Mouse (Mus musculus) embryonic facial prominence, embryonic 10.5 days (tissue): ENCODE data around the gene Sema5a. TPM values are rescaled to one million over a fixed set of nuclear protein-coding genes. Genes with fewer than 3 reads are reported as not detected.

Experiments
- DNase-seq: peaks from one replicate; pipeline ENCODE4 v3.0.0-alpha.2; 2017; ENCODE audit warnings: low spot score
- H3K27ac ChIP-seq: fragments of 300-500 bp; sonication (generic); replicated peaks from 2 replicates; pipeline ENCODE4 v1.5.1; 2016; ENCODE audit warnings: mild to moderate bottlenecking
- H3K27me3 ChIP-seq: fragments of 300-500 bp; sonication (generic); replicated peaks from 2 replicates; pipeline ENCODE4 v1.6.1; 2016; ENCODE audit warnings: low read depth, mild to moderate bottlenecking; ENCODE audit not compliant: poor library complexity, severe bottlenecking
- H3K36me3 ChIP-seq: fragments of 300-500 bp; sonication (generic); replicated peaks from 2 replicates; pipeline ENCODE4 v1.6.1; 2016; ENCODE audit warnings: mild to moderate bottlenecking, moderate library complexity
- H3K4me1 ChIP-seq: fragments of 300-500 bp; sonication (generic); 2 replicates; pipeline ENCODE4 v1.6.1; 2016
- H3K4me3 ChIP-seq: fragments of 300-500 bp; sonication (generic); 2 replicates; pipeline ENCODE4 v1.5.1; 2016; ENCODE audit warnings: mild to moderate bottlenecking, moderate library complexity
- H3K9me3 ChIP-seq: fragments of 300-500 bp; sonication (generic); 2 replicates; pipeline ENCODE4 v1.6.1; 2016; ENCODE audit warnings: mild to moderate bottlenecking
- WGBS: fragments of 180-500 bp; shearing (Covaris S2); methylation state at CpG from one replicate; pipeline ENCODE4 v1.1.7; 2016; 5-methylcytosine and 5-hydroxymethylcytosine counted together
- polyA plus RNA-seq: library from polyadenylated mRNA; unstranded; fragments of >200 nt; fragmentation: Nextera tagmentation; extraction: Ambion mirVana; gene quantifications from 2 replicates; pipeline ENCODE4 v1.2.1, GENCODE M21; 2016

The Sema5a gene
- polyA plus RNA-seq, 1 experiment from 2014 or later, result 17.3 TPM

DNA sequence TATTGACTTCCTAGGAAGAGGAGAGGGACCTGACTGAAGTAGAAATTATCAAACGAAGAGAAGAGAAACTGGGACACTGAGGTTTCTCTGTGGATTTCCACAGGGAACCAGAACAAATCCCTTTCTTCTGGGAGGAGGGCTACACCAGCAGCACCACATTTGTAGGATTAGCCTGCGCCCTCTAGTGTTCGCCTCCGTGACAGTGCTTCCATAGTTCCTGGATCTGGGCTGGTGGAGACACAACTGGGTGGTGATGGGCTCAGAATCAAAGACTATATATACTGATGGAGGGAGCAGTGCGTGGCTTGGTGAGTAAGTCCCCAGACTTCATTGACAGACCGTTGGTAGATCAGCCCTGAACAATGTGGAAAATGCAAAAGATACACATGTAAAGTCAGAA, 193.0 kb downstream of the Sema5a start:
- Histone ChIP-seq H3K27ac (no peak overlapping the region), H3K27me3 (no peaks in the 10 kb centered on the region), H3K36me3 (no peaks in the 10 kb centered on the region), H3K4me3 (no peak overlapping the region), H3K4me1 (peaks cover 21% of the 10 kb centered on the region), H3K9me3 (no peaks in the 10 kb centered on the region)
- WGBS, result 22% methylated on average over 6 of the region's 6 CpGs
- DNase-seq, result peak; percentile 73

DNA sequence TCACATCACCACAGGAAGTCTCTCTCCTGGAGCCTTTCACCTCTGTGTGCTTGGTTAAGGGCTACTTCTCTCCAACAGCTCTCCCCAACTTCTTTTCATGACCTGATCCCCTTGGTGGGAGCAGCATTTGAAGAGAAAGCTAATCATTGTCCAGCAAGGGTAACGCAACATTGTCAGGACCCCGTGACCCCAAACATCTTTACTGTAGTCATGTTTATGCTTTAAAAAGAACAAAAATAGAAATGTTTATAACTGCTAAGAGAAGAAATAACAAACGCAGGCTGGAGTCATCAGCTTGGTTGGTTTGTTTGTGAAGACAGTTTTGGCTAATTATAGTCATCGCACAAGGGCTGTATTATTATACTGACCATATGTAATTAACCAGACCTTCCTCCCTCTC, 198.1 kb downstream of the Sema5a start:
- Histone ChIP-seq H3K27me3 (no peaks in the 10 kb centered on the region), H3K4me3 (no peak overlapping the region), H3K4me1 (peaks cover 19% of the 10 kb centered on the region), H3K9me3 (no peaks in the 10 kb centered on the region), H3K27ac (no peak overlapping the region), H3K36me3 (no peaks in the 10 kb centered on the region)
- no peak for DNase-seq
- WGBS, result 75% methylated on average over 4 of the region's 4 CpGs

DNA sequence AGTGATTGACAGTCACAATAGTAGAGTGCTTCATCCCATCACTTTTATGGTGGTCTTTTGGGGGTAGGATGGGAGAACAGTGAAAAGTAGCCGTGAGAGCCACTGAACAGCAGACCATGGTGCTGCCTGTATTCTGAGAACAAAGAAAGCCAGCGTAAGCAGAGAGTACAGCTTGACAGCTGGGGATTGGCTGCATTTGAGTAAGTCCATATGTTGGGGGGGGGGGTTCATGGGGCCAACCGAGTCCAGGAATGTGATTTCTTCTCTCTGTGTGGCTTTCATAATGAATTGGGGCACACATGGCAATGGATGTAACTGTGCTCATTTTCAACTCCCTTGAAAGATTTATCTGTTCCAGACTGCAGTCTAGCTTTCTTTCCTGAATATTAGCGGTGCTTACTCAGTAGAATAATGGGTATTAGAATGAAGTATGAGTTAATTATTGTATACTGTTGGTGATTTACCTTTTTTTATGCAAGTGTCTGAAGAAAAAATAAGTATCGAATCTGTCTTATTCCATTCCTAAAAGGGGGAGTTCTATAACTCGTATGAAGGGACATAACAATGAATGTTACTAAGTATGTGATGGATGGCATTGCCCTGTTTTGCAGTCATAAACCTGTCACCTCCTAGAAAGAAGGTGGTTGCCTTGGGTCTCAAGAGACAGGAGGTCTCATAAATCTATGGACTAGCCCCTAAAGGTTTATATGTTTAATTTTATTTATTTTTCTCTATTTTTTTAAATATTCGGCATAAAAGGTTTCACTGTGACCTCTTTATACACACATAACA, 203.1 kb downstream of the Sema5a start:
- 62% methylated on average over 7 of the region's 7 CpGs for WGBS
- peak; percentile 60 for DNase-seq
- Histone ChIP-seq H3K4me1 (peaks cover 13% of the 10 kb centered on the region), H3K27ac (peak overlapping the region; percentile 80), H3K27me3 (no peaks in the 10 kb centered on the region), H3K9me3 (no peaks in the 10 kb centered on the region), H3K36me3 (no peaks in the 10 kb centered on the region), H3K4me3 (no peak overlapping the region)

DNA sequence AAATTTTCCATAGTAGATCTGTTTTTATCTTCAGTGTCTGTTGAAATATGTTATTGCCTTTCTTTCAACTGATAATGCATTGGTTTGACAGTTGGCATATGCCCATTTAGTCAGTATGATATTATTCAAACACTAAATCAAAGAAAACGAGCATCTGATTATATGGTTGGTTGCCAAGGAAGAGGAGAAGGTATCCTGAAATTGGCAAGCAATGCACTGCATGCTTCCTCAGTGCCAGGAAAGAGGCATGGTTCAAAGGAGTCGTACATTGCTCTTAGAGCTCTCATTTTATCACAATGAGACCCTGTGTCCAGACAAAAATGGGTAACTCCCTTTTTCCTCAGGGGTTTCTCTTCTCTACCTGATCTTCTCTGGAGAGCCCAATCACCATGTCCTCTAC, 214.4 kb downstream of the Sema5a start:
- Histone ChIP-seq H3K27me3 (no peaks in the 10 kb centered on the region), H3K36me3 (no peaks in the 10 kb centered on the region), H3K9me3 (no peaks in the 10 kb centered on the region), H3K4me3 (no peak overlapping the region), H3K4me1 (no peaks in the 10 kb centered on the region), H3K27ac (no peak overlapping the region)
- no peak for DNase-seq
- 81% methylated on average over 2 of the region's 2 CpGs for WGBS

DNA sequence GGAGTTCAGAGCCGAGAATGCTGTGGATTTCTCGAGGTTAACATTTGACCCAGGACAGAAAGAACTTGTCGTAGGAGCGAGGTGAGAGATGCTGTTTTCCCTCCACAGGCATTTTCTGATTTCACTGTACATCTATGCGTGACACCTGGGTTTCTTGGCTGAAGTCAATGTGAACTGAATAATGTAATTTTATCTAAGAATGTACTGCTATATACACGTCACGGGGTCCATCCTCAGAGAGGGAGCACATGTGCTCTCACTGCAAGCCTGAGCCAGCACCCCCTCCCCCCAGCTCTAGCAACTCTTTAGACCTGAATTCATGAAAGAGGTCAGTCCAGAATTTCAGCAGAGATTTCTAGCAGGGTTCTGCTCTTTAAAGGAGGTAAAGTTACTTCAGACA, 215.6 kb downstream of the Sema5a start:
- H3K9me3 ChIP-seq, result no peaks in the 10 kb centered on the region
- DNase-seq, result no peak
- 81% methylated on average over 7 of the region's 7 CpGs for WGBS
- no peak overlapping the region for H3K27ac ChIP-seq
- no peaks in the 10 kb centered on the region for H3K36me3 ChIP-seq
- H3K4me3 ChIP-seq, result no peak overlapping the region
- H3K27me3 ChIP-seq, result no peaks in the 10 kb centered on the region
- no peaks in the 10 kb centered on the region for H3K4me1 ChIP-seq

DNA sequence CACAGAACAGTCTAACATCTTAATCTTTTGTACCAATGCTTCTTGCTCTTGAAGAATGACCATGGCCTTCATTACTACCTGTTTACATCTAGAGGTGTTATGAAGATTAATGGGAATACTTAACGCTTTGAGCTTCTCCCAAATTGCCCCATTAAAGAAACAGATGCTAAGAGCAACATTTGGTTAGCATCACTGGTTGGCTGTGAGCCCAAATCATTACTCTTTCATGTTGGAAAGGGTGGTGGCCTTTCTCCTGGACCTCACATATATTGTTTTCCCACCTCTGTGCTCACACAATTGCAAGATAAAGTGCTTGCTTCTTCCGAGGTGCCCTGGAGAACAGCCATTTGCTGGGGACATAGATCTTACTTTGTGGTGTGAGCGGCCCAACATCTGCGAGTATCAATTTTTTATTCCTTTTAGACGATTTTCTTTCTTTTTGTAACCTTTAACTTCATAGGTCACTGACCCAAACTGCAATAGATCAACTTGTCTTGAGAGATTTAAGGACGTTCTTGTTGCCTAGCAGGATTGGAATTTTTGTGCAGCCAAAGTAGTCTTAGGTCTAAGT, 227.0 kb downstream of the Sema5a start:
- Histone ChIP-seq H3K4me1 (no peaks in the 10 kb centered on the region), H3K4me3 (no peak overlapping the region), H3K27ac (no peak overlapping the region), H3K9me3 (no peaks in the 10 kb centered on the region), H3K27me3 (no peaks in the 10 kb centered on the region), H3K36me3 (no peaks in the 10 kb centered on the region)
- DNase-seq, result no peak
- 79% methylated on average over 6 of the region's 6 CpGs for WGBS

DNA sequence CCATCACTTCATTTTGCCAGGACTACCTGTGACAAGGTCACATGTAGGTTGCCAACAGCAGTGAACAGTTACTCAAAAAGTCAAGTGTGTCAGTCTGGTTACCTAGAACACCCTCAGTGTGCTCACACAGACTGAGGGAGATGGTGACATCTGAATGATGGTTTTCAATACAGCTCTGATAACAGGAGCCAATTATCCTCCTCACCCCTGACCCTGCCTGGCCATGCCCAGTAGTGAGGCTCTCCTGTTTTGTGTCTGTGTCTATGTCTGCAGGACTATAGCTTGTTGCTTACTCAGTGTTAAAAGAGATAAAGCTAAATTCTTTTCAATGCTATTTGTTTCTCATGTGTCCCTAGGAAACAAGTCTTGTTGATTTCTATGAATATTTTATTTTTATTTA, 236.1 kb downstream of the Sema5a start:
- DNase-seq, result no peak
- peaks cover 3% of the 10 kb centered on the region; the same call in 1 of the 2 replicates for H3K4me1 ChIP-seq
- no peaks in the 10 kb centered on the region for H3K9me3 ChIP-seq
- no peaks in the 10 kb centered on the region for H3K27me3 ChIP-seq
- no peak overlapping the region for H3K27ac ChIP-seq
- H3K4me3 ChIP-seq, result no peak overlapping the region
- no peaks in the 10 kb centered on the region for H3K36me3 ChIP-seq

DNA sequence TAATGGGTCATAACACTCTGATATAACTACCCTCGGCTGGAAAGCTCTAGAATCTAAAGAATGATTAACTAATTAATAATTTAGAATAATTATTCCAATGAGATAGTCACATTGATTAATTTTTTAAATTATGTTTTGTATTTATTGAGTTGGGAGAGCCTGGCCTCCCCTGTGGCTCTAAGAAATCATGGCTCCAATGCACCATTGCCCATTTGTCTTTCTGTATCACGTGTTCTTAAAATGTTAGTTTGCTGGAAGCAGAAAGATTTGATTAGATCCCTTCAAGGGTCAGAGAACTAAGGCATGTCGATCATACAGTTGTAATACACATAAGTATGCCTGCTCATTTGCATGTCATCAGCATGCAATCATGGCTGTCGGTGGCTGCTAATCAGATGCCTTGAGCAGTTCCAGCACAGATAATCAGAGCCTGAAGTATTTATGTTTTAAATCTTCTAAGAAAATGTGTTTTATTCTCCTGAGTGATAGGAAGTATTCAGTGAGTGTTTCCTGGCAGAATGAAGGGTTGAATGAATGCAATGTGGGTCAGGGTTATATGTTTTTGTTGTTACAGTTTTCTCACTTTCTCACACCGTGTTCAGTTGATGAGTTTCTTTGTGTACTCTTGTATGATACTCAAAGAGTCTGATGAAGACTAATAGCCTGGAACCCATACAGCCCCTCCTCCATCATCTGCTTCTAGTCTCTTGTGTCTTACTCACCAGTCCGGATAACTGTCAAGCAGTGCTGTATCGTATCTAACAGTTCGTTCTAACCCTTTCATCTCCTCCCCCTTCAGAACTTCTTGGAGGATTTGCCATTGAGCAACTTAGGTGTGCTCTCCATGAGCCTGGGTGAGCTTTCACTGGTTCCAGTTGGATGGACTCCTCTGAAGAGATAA, 240.7 kb downstream of the Sema5a start:
- 91% methylated on average over 8 of the region's 8 CpGs for WGBS
- no peak overlapping the region for H3K4me3 ChIP-seq
- no peaks in the 10 kb centered on the region for H3K9me3 ChIP-seq
- peaks cover 3% of the 10 kb centered on the region; the same call in 1 of the 2 replicates for H3K4me1 ChIP-seq
- DNase-seq, result no peak
- no peaks in the 10 kb centered on the region for H3K27me3 ChIP-seq
- no peaks in the 10 kb centered on the region for H3K36me3 ChIP-seq
- no peak overlapping the region for H3K27ac ChIP-seq

DNA sequence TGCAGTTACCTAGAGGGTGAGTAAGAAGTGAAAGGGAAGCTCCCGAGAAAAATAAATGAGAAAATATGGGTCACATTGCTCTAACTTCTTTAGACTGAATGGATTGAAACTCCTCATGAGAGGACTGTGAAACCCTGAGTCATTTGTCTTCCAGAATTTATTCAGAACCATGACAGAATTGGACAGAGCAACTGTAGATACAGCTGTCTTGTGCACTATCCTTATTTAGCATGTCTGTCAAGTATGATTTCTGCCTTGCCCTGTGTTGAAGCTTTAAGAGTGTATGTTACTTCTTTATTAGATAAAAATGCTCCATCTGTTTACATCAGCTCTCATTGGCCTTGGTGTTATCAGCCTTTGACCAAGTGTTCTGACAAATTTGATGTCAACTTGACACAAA, 243.4 kb downstream of the Sema5a start:
- 68% methylated on average over 1 of the region's 1 CpGs for WGBS
- Histone ChIP-seq H3K4me1 (no peaks in the 10 kb centered on the region), H3K27ac (no peak overlapping the region), H3K36me3 (no peaks in the 10 kb centered on the region), H3K4me3 (no peak overlapping the region), H3K9me3 (no peaks in the 10 kb centered on the region), H3K27me3 (no peaks in the 10 kb centered on the region)
- DNase-seq, result no peak

DNA sequence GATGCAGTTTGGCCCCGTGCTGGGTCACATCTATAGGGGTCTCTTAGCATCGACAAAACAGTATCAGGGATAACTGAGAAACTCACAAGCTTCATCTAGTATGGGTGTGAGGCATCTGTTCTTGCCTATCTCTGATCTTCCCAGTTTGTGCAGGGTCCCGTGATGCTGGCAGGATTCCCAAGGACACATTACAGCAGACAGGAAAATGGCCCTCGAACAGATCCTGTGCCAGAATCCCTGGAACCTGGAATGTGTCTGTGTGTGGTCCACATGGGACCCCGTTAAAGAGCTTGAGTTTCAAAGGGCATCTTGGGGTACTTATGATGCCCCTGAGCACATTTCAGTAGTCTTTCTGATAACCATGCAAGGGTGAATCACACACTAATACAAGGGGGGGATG, 249.6 kb downstream of the Sema5a start:
- H3K9me3 ChIP-seq, result no peaks in the 10 kb centered on the region

DNA sequence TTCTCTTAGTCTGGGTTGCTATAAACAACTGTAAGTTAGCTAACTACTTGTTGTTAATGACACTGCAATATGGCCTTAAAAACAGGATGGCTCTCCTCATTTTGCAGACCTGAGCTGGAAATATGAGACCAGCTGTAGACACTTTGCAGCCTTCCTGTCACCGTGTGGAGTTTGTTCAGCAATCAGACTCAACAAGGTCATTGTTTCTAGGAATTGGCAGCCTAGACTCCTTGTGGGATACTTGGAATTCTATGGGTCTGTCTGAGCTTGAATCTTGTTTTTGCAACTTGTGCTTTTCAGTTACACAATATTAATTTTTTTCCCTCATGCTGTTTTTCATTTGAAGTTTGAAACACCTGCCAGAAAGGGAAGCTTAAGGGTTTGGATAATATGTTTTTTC, 250.3 kb downstream of the Sema5a start:
- no peak for DNase-seq
- no peaks in the 10 kb centered on the region for H3K9me3 ChIP-seq
- no peaks in the 10 kb centered on the region for H3K36me3 ChIP-seq
- 25% methylated on average over 1 of the region's 1 CpGs for WGBS
- H3K4me1 ChIP-seq, result 0 out of 2 replicates have a peak, but pooled peaks cover 5% of the 10 kb centered on the region
- no peak overlapping the region for H3K4me3 ChIP-seq
- no peak overlapping the region for H3K27ac ChIP-seq
- no peaks in the 10 kb centered on the region for H3K27me3 ChIP-seq

More for the DNA sequence above, 249.6 kb downstream of the Sema5a start:
- DNase-seq, result no peak
- H3K27me3 ChIP-seq, result no peaks in the 10 kb centered on the region
- H3K27ac ChIP-seq, result no peak overlapping the region
- 82% methylated on average over 5 of the region's 5 CpGs for WGBS
- no peaks in the 10 kb centered on the region for H3K36me3 ChIP-seq
- H3K4me3 ChIP-seq, result no peak overlapping the region
- H3K4me1 ChIP-seq, result 0 out of 2 replicates have a peak, but pooled peaks cover 5% of the 10 kb centered on the region

DNA sequence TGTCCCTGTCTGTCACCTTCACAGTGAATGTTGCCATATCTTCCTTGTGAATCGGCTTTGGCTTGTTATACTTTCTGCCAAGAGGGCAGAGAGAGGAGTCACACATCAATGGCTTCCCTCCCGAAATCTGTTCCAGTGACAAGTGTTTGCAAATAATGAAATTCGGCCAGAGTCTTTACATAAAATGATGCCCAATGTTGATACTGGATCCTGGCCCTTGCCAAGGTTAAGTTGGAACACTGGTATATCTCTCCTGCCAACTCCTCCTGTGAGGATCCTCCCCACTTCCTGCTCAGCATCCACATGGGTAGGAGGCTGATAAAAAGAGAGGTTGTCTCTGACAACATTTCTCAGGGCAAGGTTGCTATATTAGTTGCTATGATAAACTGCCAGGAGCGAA, 252.3 kb downstream of the Sema5a start:
- H3K4me1 ChIP-seq, result 0 out of 2 replicates have a peak, but pooled peaks cover 5% of the 10 kb centered on the region
- H3K27me3 ChIP-seq, result no peaks in the 10 kb centered on the region
- no peak overlapping the region for H3K4me3 ChIP-seq
- no peaks in the 10 kb centered on the region for H3K9me3 ChIP-seq
- H3K36me3 ChIP-seq, result no peaks in the 10 kb centered on the region
- H3K27ac ChIP-seq, result no peak overlapping the region
- no peak for DNase-seq
- 89% methylated on average over 4 of the region's 4 CpGs for WGBS
